Mouse (Mus musculus) lung, postnatal 0 days (tissue): ENCODE data around the gene Mdm4. TPM values are rescaled to one million over a fixed set of nuclear protein-coding genes. Genes with fewer than 3 reads are reported as not detected.
A peak's percentile ranks its signal among the peaks of the same experiment; 100 is the strongest.

Source experiments
- ATAC-seq: fragments of 200-750 bp; cut with Nextera tagmentation; 2 replicates; pipeline ENCODE4 v1.8.0; 2017; ENCODE audit warnings: moderate library complexity
- DNase-seq: peaks from one replicate; pipeline ENCODE4 v3.0.0-alpha.2; 2016; ENCODE audit warnings: low spot score
- H3K27ac ChIP-seq: fragments of 300-500 bp; sonication (generic); 2 replicates; pipeline ENCODE4 v1.5.1; 2014; ENCODE audit warnings: antibody characterized with exemption, mild to moderate bottlenecking, low read length, mixed read lengths
- H3K27me3 ChIP-seq: fragments of 300-500 bp; sonication (generic); replicated peaks from 2 replicates; pipeline ENCODE4 v1.6.1; 2014; ENCODE audit warnings: low read length, mixed read lengths; ENCODE audit not compliant: insufficient read depth
- H3K36me3 ChIP-seq: fragments of 300-500 bp; sonication (generic); 2 replicates; pipeline ENCODE4 v1.6.1; 2014; ENCODE audit warnings: low read length, mixed read lengths; ENCODE audit not compliant: insufficient read depth
- H3K4me1 ChIP-seq: fragments of 300-500 bp; sonication (generic); 2 replicates; pipeline ENCODE4 v1.6.1; 2014; ENCODE audit warnings: antibody characterized with exemption, low read depth, low read length, mixed read lengths; ENCODE audit not compliant: insufficient read depth
- H3K4me2 ChIP-seq: fragments of 300-500 bp; sonication (generic); replicated peaks from 2 replicates; pipeline ENCODE4 v1.6.1; 2014; ENCODE audit warnings: low read depth, mild to moderate bottlenecking, low read length, moderate library complexity, mixed read lengths
- H3K4me3 ChIP-seq: fragments of 300-500 bp; sonication (generic); 2 replicates; pipeline ENCODE4 v1.5.1; 2014; ENCODE audit warnings: low read depth, low read length
- H3K9ac ChIP-seq: fragments of 300-500 bp; sonication (generic); replicated peaks from 2 replicates; pipeline ENCODE4 v1.6.1; 2014; ENCODE audit warnings: low read depth, mild to moderate bottlenecking
- H3K9me3 ChIP-seq: fragments of 300-500 bp; sonication (generic); 2 replicates; pipeline ENCODE4 v1.6.1; 2016; ENCODE audit warnings: low read length, mixed read lengths
- CTCF ChIP-seq: IDR thresholded peaks from 2 replicates; pipeline ENCODE4 v1.5.1; 2016; ENCODE audit warnings: antibody characterized with exemption, mild to moderate bottlenecking
- EP300 ChIP-seq: IDR thresholded peaks from 2 replicates; pipeline ENCODE4 v1.6.1; 2016; ENCODE audit warnings: antibody characterized with exemption, mild to moderate bottlenecking, control low read depth
- WGBS: fragments of 180-500 bp; shearing (Covaris S2); extraction: QIAGEN DNeasy Blood & Tissue Kit; methylation state at CpG from one replicate; pipeline ENCODE4 v1.1.7; 2014; 5-methylcytosine and 5-hydroxymethylcytosine counted together
- polyA plus RNA-seq: library from polyadenylated mRNA; unstranded; fragments of >200 nt; fragmentation: Nextera tagmentation; extraction: Ambion mirVana; gene quantifications from 2 replicates; pipeline ENCODE4 v1.2.1, GENCODE M21; 2015

Gene Mdm4
- polyA plus RNA-seq, 1 experiment from 2014 or later: 14.9 TPM

DNA sequence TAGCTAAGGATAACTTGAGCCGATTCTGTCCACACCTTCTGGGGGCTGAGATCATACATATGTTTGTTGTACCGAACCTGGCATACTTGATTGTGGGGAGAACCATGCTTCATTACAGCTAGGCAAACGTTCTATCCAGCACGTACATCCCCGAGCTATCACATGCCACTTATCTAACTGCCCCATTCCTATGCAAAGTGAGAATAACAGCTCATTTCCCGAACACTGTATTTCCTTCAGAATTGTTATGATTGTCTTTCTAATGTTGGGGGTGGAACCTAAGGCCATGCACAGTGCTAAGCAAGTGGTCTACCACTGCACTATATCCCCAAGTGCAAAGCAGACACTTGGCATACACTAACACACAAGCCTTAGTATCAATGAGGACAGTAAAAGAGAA, 49.1 kb downstream of the Mdm4 start:
- DNase-seq (no peak), ATAC-seq (no peak)
- Histone ChIP-seq H3K27ac (no peak overlapping the region), H3K9ac (no peak overlapping the region), H3K36me3 (0 out of 2 replicates have a peak, but pooled peaks cover 9% of the 10 kb centered on the region), H3K27me3 (no peaks in the 10 kb centered on the region), H3K4me2 (no peak overlapping the region), H3K4me1 (no peaks in the 10 kb centered on the region), H3K4me3 (no peak overlapping the region), H3K9me3 (no peaks in the 10 kb centered on the region)
- WGBS: 88% methylated on average over 6 of the region's 6 CpGs
- TF ChIP-seq EP300 (no peak), CTCF (no peak)

DNA sequence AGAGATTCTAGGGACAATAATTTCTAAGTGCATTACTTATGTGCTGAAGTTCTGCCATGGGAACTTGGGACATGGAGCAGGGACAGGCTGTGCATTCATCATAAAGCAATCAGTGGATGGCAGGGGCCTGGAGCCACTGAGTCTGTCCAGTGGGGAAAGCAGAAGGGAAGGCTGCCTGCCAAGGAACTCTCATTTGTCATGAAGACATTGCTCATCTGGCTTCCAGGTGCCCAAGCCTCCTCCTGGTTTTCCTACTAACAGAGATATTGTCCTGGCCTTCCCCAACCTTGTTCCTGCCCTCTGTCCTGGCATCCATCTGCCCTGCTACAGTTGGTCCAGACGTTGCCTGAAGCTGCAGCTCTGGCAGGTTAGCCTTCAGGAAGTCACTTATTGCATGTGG, 53.0 kb downstream of the Mdm4 start:
- Histone ChIP-seq H3K36me3 (no peaks in the 10 kb centered on the region), H3K4me1 (no peaks in the 10 kb centered on the region), H3K4me3 (no peak overlapping the region), H3K4me2 (no peak overlapping the region), H3K9me3 (no peaks in the 10 kb centered on the region), H3K27ac (no peak overlapping the region), H3K27me3 (no peaks in the 10 kb centered on the region), H3K9ac (no peak overlapping the region)
- TF ChIP-seq EP300 (no peak), CTCF (no peak)
- no peak for DNase-seq
- ATAC-seq: no peak
- 68% methylated on average over 1 of the region's 1 CpGs for WGBS

DNA sequence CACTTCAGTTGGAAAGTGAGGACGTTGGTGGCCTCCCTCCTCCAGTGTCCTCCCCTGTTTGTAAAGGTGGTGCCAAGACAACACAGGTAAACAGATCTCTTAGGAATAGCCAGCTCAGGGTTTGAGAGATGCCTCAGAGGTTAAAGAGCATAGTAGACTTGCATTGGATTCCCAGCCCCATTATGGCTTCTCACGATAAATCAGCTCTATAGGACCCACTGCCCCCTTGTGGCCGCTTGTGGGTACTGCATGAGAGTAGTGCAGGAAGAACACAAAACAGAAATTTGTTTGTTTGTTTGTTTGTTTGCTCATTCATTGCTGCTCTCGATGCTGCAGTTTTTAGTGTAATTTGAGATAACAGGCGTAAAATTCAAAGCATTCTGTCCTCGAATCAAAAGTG, 61.7 kb downstream of the Mdm4 start:
- DNase-seq: peak; percentile 17
- Histone ChIP-seq H3K9ac (no peak overlapping the region), H3K9me3 (no peaks in the 10 kb centered on the region), H3K27ac (no peak overlapping the region), H3K4me3 (no peak overlapping the region), H3K27me3 (no peaks in the 10 kb centered on the region), H3K4me2 (no peak overlapping the region), H3K36me3 (no peaks in the 10 kb centered on the region), H3K4me1 (no peaks in the 10 kb centered on the region)
- TF ChIP-seq CTCF (peak; percentile 86), EP300 (no peak)
- no peak for ATAC-seq
- 29% methylated on average over 6 of the region's 6 CpGs for WGBS

DNA sequence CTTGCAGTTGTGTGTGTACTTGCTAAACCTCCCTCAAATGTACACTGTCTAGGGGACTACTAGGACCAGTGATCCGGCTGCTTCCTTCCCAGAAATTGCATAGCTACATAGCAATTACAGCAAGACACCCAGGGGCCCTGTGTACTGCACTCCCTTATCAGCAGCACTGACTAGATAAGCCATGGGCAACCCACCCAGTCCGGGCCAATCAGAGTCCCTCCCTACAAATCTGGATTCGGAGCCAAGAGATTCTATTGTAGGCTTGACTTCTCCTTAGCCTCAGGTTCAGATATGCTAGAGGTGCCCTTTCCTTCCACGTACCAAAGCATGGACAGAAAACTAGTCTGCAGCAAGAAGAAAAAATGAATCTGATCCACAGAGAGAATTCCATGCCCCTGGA, 65.7 kb downstream of the Mdm4 start:
- no peak overlapping the region for H3K4me3 ChIP-seq
- H3K9me3 ChIP-seq: no peaks in the 10 kb centered on the region
- ATAC-seq (no peak), DNase-seq (no peak)
- no peak overlapping the region for H3K4me2 ChIP-seq
- H3K36me3 ChIP-seq: no peaks in the 10 kb centered on the region
- TF ChIP-seq CTCF: no peak
- no peak for TF ChIP-seq EP300
- H3K27me3 ChIP-seq: no peaks in the 10 kb centered on the region
- no peaks in the 10 kb centered on the region for H3K4me1 ChIP-seq
- H3K27ac ChIP-seq: no peak overlapping the region
- H3K9ac ChIP-seq: no peak overlapping the region
- WGBS: 69% methylated on average over 4 of the region's 4 CpGs

DNA sequence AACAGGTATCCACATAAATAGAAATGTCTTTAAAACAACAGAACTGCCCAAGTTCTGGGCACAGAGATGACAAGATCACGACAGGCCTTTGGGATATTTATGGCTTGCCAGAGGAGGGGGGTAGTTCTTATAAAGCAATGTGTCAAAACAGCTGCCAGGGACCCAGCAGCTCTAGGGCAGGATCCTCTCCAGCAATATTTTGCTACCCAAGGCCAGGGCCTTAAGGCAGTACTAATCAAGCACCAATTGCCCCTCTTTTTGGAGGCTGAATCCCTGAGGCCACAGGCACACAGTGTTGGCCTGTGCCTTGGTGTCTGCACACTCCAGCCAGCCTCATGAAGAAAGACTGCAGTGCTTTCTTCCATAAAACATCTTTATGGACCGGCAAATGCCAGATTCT, 66.3 kb downstream of the Mdm4 start:
- Histone ChIP-seq H3K4me3 (no peak overlapping the region), H3K36me3 (no peaks in the 10 kb centered on the region), H3K4me1 (no peaks in the 10 kb centered on the region), H3K9me3 (no peaks in the 10 kb centered on the region), H3K27me3 (no peaks in the 10 kb centered on the region), H3K4me2 (no peak overlapping the region), H3K27ac (no peak overlapping the region), H3K9ac (no peak overlapping the region)
- WGBS: 77% methylated on average over 2 of the region's 2 CpGs
- TF ChIP-seq CTCF (no peak), EP300 (no peak)
- no peak for DNase-seq
- no peak for ATAC-seq

DNA sequence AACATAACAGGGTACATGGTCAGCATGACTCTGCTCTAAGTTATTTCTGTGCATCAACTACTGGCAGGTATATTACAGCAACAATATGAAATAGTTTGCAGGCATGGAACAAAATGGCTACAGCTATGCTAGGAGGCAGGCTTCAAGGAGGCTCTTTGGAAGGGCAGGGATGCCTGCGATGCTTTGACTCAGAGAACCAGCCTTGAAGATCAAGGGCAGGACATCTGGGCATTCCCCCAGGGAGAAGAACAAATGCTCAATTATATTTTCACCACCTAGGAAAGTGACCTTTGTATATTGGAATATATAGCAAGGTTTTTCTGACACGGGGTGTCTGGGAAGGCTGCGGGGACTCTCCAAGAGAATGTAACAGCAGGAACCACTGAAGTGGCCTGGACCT, 68.6 kb downstream of the Mdm4 start:
- DNase-seq (no peak), ATAC-seq (no peak)
- H3K4me2 ChIP-seq: no peak overlapping the region
- H3K4me3 ChIP-seq: no peak overlapping the region
- H3K27me3 ChIP-seq: no peaks in the 10 kb centered on the region
- no peak overlapping the region for H3K9ac ChIP-seq
- no peaks in the 10 kb centered on the region for H3K9me3 ChIP-seq
- H3K27ac ChIP-seq: no peak overlapping the region
- TF ChIP-seq EP300: no peak
- no peak for TF ChIP-seq CTCF
- no peaks in the 10 kb centered on the region for H3K36me3 ChIP-seq
- 90% methylated on average over 3 of the region's 3 CpGs for WGBS
- H3K4me1 ChIP-seq: no peaks in the 10 kb centered on the region

DNA sequence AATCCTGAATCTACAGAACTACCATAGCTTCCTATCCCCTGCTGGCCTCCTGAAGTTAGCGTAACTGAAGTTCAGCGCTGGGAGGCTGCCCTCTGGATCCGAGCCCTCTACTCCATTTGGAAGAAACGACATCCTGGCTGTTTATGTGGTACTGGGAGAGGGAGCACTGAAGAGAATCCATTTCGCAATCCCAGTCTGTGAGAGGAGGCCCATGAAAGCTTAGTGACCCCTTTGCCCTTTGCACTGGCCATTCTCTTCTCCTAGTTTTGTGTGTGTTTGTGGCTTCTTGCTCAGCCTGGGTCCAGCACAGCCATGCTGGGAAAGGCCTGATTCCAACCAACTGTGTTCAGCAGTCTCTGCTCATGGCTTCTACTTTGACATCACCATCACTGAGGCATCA, 73.6 kb downstream of the Mdm4 start:
- DNase-seq (no peak), ATAC-seq (no peak)
- TF ChIP-seq CTCF (no peak), EP300 (no peak)
- Histone ChIP-seq H3K4me3 (no peak overlapping the region), H3K4me2 (no peak overlapping the region), H3K9me3 (no peaks in the 10 kb centered on the region), H3K9ac (no peak overlapping the region), H3K4me1 (no peaks in the 10 kb centered on the region), H3K27ac (no peak overlapping the region), H3K36me3 (no peaks in the 10 kb centered on the region), H3K27me3 (no peaks in the 10 kb centered on the region)
- WGBS: 81% methylated on average over 5 of the region's 5 CpGs
